In the genomic region with DNA sequence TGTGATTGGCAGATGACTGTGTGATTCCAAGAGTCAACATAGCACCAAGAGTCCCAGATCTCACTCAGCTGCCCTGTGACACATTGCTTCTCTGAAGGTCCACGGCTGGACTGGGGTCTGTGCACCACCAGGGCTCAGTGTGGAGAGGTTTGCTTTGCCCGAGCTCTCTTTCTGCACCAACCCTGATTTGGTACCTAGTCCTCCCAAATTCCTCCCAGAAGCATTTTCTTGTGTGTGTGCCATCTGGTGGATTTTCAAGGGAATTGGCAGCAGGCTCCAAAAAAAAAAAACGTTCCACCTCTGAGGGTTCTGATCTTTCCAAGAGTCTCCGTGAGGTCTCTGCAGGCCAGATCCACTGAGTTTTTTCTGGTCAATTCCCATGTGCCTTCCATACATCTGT, we compare ENCODE assay signal across 10 mouse cellular contexts.
DNase-seq lines count a peak whose midpoint lies in the region; ATAC-seq and TF ChIP-seq lines count a peak whose summit lies in the region.
"Had no signal": no experiment of that assay in that cellular context is flagged by ENCODE, and none has a peak within 500 bp of the region (broad histone marks: within the 10 kb centered on the region; RNA-seq: fewer than 3 reads in every experiment).

No protein-coding gene starts in this region.

- peak; percentile 40 for TF ChIP-seq CTCF in gastrocnemius, adult 2 months (IDR thresholded peaks at IDR 0.05)
- TF ChIP-seq CTCF in lung, embryonic 14.5 days (IDR thresholded peaks at IDR 0.05; ENCODE audit: low read depth): peak; percentile 60
- peak; percentile 26; the same call in 1 of the 2 replicates for TF ChIP-seq CTCF in cortical plate, adult 2 months (IDR thresholded peaks at IDR 0.05; ENCODE audit: extremely low read depth, insufficient read depth, low read length)

- no peaks in the 10 kb centered on the region for H3K27me3 ChIP-seq in lung, embryonic 14.5 days (ENCODE audit: insufficient read depth, low read length)
- H3K27me3 ChIP-seq in neural tube, embryonic 15.5 days (replicated peaks): no peaks in the 10 kb centered on the region
- H3K27me3 ChIP-seq: heart, embryonic 13.5 days; midbrain, embryonic 12.5 days had no signal

- intact Hi-C loops in gastrocnemius, adult 2 months (cut with DNase I): no loop called here

- WGBS in lung, embryonic 14.5 days: 24% methylated on average over 4 of the region's 4 CpGs
- WGBS in neural tube, embryonic 15.5 days: 34% methylated on average over 4 of the region's 4 CpGs

- H3K36me3 ChIP-seq in lung, embryonic 14.5 days (ENCODE audit: insufficient read depth): no peaks in the 10 kb centered on the region
- no peaks in the 10 kb centered on the region for H3K36me3 ChIP-seq in neural tube, embryonic 15.5 days
- H3K36me3 ChIP-seq: heart, embryonic 13.5 days; midbrain, embryonic 12.5 days had no signal

- 0 out of 2 replicates have a peak overlapping the region, but pooled peaks have one; percentile 35 for H3K27ac ChIP-seq in gastrocnemius, adult 2 months
- no peak overlapping the region for H3K27ac ChIP-seq in lung, embryonic 14.5 days (ENCODE audit: low read depth)
- no peak overlapping the region for H3K27ac ChIP-seq in cortical plate, adult 2 months (ENCODE audit: insufficient read depth, low read length)
- no peak overlapping the region for H3K27ac ChIP-seq in neural tube, embryonic 15.5 days (replicated peaks)
- H3K27ac ChIP-seq: heart, embryonic 13.5 days; midbrain, embryonic 12.5 days had no signal

- no peak for TF ChIP-seq POLR2A in cortical plate, adult 2 months (IDR thresholded peaks at IDR 0.05; ENCODE audit: extremely low read depth, insufficient read depth, low read length)

- ATAC-seq in lung, embryonic 14.5 days (ENCODE audit: insufficient read depth): no peak
- ATAC-seq in neural tube, embryonic 15.5 days (ENCODE audit: low FRiP score): no peak

- no peaks in the 10 kb centered on the region for H3K9me3 ChIP-seq in lung, embryonic 14.5 days (ENCODE audit: low read depth, low read length)
- H3K9me3 ChIP-seq in neural tube, embryonic 15.5 days (replicated peaks): no peaks in the 10 kb centered on the region
- H3K9me3 ChIP-seq: heart, embryonic 13.5 days; midbrain, embryonic 12.5 days had no signal

- no peaks in the 10 kb centered on the region for H3K4me1 ChIP-seq in lung, embryonic 14.5 days (ENCODE audit: insufficient read depth)
- H3K4me1 ChIP-seq in cortical plate, adult 2 months (ENCODE audit: control insufficient read depth, insufficient read depth, low read length): no peaks in the 10 kb centered on the region
- no peaks in the 10 kb centered on the region for H3K4me1 ChIP-seq in neural tube, embryonic 15.5 days
- H3K4me1 ChIP-seq: heart, embryonic 13.5 days; midbrain, embryonic 12.5 days had no signal

- no peak overlapping the region for H3K9ac ChIP-seq in lung, embryonic 14.5 days
- H3K9ac ChIP-seq in neural tube, embryonic 15.5 days (replicated peaks): no peak overlapping the region
- H3K9ac ChIP-seq: heart, embryonic 13.5 days; midbrain, embryonic 12.5 days had no signal

- no peak overlapping the region for H3K4me2 ChIP-seq in lung, embryonic 14.5 days
- H3K4me2 ChIP-seq in neural tube, embryonic 15.5 days: no peak overlapping the region
- H3K4me2 ChIP-seq: heart, embryonic 13.5 days; midbrain, embryonic 12.5 days had no signal

- H3K4me3 ChIP-seq in gastrocnemius, adult 2 months: no peak overlapping the region
- no peak overlapping the region for H3K4me3 ChIP-seq in lung, embryonic 14.5 days (ENCODE audit: low read depth, low read length)
- H3K4me3 ChIP-seq in cortical plate, adult 2 months (ENCODE audit: insufficient read depth, low read length): no peak overlapping the region
- H3K4me3 ChIP-seq in neural tube, embryonic 15.5 days (replicated peaks): no peak overlapping the region
- H3K4me3 ChIP-seq: heart, embryonic 13.5 days; midbrain, embryonic 12.5 days had no signal

- peak; percentile 18 for DNase-seq in gastrocnemius, adult 2 months
- no peak for DNase-seq in gastrocnemius, postnatal 4 days (ENCODE audit: low spot score in 2 of 2)
- DNase-seq in lung, embryonic 14.5 days: peak; percentile 65
- DNase-seq in lung, adult 18-20 months: no peak
- peak; percentile 2 for DNase-seq in retina, postnatal 7 days (ENCODE audit: low read depth, low spot score)
- DNase-seq in thymus, postnatal 25 days: no peak

Comparison
In these comparisons a context has a peak if more than half of its experiments do, and no peak if none do; other contexts are left out.
1. DNase-seq: peak in gastrocnemius, adult 2 months (single experiment), lung, embryonic 14.5 days (single experiment) and retina, postnatal 7 days (single experiment); none in gastrocnemius, postnatal 4 days (0 of 2), lung, adult 18-20 months (0 of 2) and thymus, postnatal 25 days (single experiment).
2. Peak in every context shown above with its lines, with median percentiles within 50 percentile points of each other: CTCF ChIP-seq.